Mouse (Mus musculus): ENCODE data around the gene Idnk. TPM values are rescaled to one million over a fixed set of nuclear protein-coding genes. Genes with fewer than 3 reads are reported as not detected.

The Idnk gene
- polyA plus RNA-seq (2014; fragmentation: Illumina TruSeq; extraction: RNeasy Lipid Tissue Mini Kit (QIAGEN cat#74804); ENCODE audit: low read depth, low replicate concordance) = 5.5 TPM

DNA sequence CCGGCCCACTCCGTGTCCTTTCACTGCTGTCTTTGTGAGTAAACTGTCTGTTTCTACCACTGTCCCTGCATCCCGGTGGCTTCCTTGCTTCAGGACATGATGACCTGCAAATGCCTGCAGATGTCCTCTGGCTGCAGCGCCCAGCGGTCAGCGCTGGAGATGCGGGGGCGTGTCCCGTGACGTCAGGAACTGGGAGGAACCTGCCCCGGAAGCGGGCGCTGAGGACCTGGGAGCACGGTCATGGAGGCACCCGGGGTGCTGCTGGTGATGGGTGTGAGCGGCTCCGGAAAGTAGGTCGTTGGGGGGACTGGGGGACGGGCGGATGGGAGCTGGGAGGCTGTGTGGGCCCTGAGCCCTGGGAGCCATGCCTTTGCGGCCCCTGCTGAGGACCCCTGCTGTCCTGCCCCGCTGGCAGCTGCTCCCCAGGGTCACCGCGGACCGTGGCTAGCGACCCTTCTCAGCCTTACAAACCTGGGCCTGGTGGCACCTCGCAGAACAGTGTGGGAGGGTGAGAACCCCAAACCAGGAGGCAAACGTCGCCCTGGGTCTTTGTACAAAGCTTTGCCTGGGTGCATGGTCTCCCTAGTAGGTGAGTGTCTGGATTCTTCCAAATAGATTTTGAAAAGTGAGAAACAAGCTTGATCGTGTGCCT is at the start of gene Idnk:
Gene Idnk, plus strand, starts transcription at position 203 of the 652 bp plus-strand sequence.

DNA sequence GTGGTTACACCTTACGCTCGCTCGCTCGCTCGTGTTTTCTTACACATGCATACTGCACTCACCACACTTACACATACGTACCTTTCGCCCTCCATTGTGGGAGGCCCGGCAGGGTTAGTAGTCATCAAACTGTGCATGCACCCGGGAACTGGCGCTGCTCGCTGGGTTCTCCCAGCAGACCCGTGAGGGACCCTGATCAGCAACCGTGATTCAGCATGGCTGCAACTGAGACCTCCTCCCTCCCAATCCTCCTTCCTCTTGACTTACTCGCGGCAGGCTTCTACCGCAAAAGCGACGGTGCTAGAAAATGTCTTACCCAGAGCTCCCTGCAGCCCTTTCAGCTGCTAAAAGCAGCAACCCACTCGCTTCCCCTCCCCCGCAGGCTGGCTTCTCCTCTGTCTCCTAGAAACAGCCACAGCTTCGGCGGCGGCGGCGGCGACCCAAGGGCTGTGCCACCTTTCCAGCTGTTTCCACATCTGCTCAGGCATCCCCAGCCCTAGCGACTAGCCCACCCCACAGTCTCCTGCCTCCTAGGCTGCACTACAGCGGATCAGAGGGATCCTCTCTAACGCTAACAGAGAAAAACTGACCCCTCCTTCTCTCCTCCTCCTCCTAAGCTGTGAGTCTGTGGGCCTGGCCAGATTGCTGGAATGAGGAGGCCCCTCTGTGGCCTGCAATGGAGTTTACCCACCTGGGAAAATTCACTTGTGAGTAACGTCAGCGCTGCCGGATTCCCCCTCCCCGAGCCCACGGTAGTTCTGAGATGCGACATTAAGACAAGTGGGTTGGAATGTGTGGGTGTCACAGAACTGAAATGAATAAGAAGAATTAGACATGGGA is 44.2 kb upstream of the Idnk start, which contains the start of gene Klhl3:
Gene Klhl3, minus strand, starts transcription at position 532 of the 840 bp plus-strand sequence.

DNA sequence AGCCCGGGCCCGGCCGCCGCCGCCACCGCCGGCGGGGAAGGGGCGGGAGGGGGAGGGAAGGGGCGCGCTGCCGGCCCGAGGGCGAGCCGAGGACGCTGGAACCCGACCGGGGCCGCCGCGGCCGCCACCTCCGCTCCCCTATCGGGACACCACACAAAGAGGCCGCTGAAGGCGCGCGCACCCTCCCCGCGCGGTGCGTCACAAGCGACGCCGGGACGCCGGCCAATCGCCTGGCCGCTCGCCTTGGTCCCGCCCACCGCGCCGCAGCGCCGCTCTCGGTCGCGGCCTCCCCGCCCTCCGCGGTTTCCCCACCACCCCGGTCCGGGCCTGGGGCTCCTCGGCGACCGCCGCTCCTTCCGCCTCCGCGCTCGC is 29.1 kb upstream of the Idnk start, which contains the start of gene Hnrnpa0:
Gene Hnrnpa0, minus strand, starts transcription at position 161 of the 372 bp plus-strand sequence.

Other genes with a start within 250 kb of the Idnk start
- not detected for gene Spock1, start 249.3 kb upstream of the Idnk start, polyA plus RNA-seq (2014; fragmentation: Illumina TruSeq; extraction: RNeasy Lipid Tissue Mini Kit (QIAGEN cat#74804); ENCODE audit: low read depth, low replicate concordance)
- gene Klhl3, start 44.1 kb upstream of the Idnk start, polyA plus RNA-seq (2014; fragmentation: Illumina TruSeq; extraction: RNeasy Lipid Tissue Mini Kit (QIAGEN cat#74804); ENCODE audit: low read depth, low replicate concordance) = 19.0 TPM
- 83.9 TPM for gene Hnrnpa0, start 29.1 kb upstream of the Idnk start, polyA plus RNA-seq (2014; fragmentation: Illumina TruSeq; extraction: RNeasy Lipid Tissue Mini Kit (QIAGEN cat#74804); ENCODE audit: low read depth, low replicate concordance)
- gene Ubqln1, start 58.0 kb downstream of the Idnk start, polyA plus RNA-seq (2014; fragmentation: Illumina TruSeq; extraction: RNeasy Lipid Tissue Mini Kit (QIAGEN cat#74804); ENCODE audit: low read depth, low replicate concordance) = 183 TPM
- gene Gkap1, start 118.0 kb downstream of the Idnk start, polyA plus RNA-seq (2014; fragmentation: Illumina TruSeq; extraction: RNeasy Lipid Tissue Mini Kit (QIAGEN cat#74804); ENCODE audit: low read depth, low replicate concordance) = 140 TPM
- gene Kif27, start 201.5 kb downstream of the Idnk start, polyA plus RNA-seq (2014; fragmentation: Illumina TruSeq; extraction: RNeasy Lipid Tissue Mini Kit (QIAGEN cat#74804); ENCODE audit: low read depth, low replicate concordance) = 1.6 TPM
- gene 2210016F16Rik, start 227.6 kb downstream of the Idnk start, polyA plus RNA-seq (2014; fragmentation: Illumina TruSeq; extraction: RNeasy Lipid Tissue Mini Kit (QIAGEN cat#74804); ENCODE audit: low read depth, low replicate concordance) = 23.3 TPM
- 58.4 TPM for gene Rmi1, start 244.6 kb downstream of the Idnk start, polyA plus RNA-seq (2014; fragmentation: Illumina TruSeq; extraction: RNeasy Lipid Tissue Mini Kit (QIAGEN cat#74804); ENCODE audit: low read depth, low replicate concordance)
- gene Hnrnpk, start 245.7 kb downstream of the Idnk start, polyA plus RNA-seq (2014; fragmentation: Illumina TruSeq; extraction: RNeasy Lipid Tissue Mini Kit (QIAGEN cat#74804); ENCODE audit: low read depth, low replicate concordance) = 1,436 TPM